Mouse (Mus musculus) ovary, postnatal 14 days (tissue): ENCODE measurements around the gene Aig1.

ENCODE experiments used
- DNase-seq: peaks from one replicate; pipeline ENCODE4 v3.0.0; 2022; ENCODE audit warnings: low spot score

Aig1 gene

DNA sequence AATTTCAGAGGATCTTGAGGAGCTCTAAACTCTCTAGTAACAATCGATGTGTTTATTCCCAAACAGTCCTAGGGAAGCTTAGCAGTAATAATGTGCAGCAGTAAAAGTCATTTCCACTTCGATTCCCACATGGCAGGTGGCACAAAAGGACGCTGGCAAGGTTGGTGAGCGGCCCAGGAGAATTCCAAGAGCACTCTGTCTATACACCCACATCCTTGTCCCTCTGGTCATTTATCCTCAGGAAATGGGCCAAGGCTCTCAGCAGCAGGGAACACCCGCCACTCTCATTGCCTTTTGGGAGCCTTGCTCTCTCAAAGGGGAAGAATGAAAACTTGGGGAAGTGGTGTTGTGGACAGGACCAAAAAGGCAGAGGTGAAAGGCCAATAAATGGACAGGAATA, 245.0 kb downstream of the Aig1 start:
- no peak for DNase-seq

DNA sequence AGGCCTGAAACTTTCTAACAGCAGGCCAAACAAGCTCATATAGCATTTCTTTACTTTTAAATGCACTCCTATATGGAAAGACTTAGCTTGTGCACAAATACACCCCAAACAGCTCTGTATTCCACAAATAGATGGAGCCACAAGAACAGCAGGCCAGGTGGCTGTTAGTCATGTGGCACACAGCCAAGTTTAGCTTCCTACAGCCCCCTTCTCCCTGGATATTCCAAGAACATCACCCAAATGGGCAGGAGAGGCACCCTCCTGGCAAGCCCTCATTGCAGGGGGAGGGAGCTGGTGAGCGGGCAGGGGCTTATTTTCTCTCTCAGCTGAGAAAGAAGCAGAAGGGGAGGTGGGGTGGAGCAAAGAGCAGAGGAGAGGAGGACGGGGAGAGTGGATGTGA, 267.9 kb downstream of the Aig1 start:
- DNase-seq, result no peak

DNA sequence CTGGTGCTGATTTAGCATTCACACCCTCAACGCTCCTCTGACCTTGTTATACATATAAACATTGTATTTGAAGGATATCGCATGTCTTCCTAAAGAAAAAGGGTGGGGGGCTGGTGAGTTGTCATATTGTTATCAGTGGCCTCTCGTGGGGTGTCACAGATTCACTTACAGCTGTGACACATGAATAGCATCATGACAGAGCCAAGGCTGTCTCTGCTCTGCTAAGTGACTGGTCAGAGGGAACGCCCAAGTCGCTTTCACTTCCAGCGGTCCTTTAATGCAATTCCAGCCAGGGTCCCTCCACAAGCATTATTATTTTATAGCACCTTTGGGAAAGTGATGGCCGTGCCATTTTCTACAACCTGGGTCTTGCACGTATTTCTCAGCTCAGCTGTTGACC, 271.3 kb downstream of the Aig1 start:
- no peak for DNase-seq
